Mouse (Mus musculus) megakaryocyte-erythroid progenitor cell, adult 5-6 weeks (primary cell): ENCODE measurements around the gene Ppp4r2. TPM values are rescaled to one million over a fixed set of nuclear protein-coding genes. Genes with fewer than 3 reads are reported as not detected.

Source experiments
- ATAC-seq: replicated peaks from 2 replicates; pipeline ENCODE4 v1.8.0; 2016; ENCODE audit warnings: mild to moderate bottlenecking, inconsistent platforms; ENCODE audit not compliant: severe bottlenecking, poor library complexity, low FRiP score, low TSS enrichment
- total RNA-seq, 2 experiments: library from RNA; stranded (forward) in 1 of 2; stranded (reverse) in 1 of 2; fragments of 200-1000, 215-1000 nt in 1 of 2; fragments of >200 nt in 1 of 2; fragmentation: Nextera tagmentation in 1 of 2; gene quantifications; 2 replicates each; pipeline ENCODE4 v1.2.3; 2014 to 2017

Ppp4r2 gene
- total RNA-seq, 2 experiments from 2014 or later, result 77.5 to 105 TPM

DNA sequence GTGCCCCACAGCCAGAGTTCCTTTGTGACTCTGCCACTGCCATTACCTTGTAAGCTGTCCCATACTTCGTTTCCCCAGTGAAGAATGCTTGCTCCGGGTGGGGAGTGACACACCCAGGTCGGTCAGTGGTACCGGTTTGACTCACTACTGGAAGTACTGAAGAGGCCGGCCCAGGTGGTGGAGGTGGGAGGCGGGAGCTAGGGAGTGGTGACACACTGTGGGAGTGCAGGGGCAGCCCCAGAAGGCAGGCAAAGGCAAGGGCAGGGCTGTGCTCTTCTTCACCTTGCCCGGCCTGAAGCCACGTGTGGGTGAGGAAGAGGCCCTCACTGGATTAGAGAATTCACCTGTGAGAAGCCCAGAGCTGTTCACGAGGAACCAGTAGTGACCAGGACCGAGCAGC lies 46.2 kb downstream of the Ppp4r2 start:
- ATAC-seq, result no peak

DNA sequence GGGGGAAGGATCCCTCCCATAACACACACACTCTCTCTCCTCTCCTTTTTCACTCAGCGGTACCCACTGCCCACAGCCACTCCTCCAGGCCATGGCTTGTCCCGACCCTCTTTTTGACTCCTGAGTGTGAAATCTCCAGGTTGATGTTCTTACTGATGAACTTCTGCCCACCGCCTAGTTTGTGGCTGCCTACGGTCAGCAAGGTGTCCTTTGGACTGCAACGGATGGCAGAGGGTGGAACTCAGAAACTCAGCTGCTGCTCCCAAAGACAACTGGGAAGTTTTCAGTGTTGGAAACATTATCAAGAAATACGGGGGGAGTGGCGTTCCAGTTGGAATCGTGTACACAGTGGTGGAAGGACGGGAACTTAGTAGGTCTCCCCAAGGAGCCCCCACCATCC lies 48.2 kb downstream of the Ppp4r2 start:
- ATAC-seq, result no peak

DNA sequence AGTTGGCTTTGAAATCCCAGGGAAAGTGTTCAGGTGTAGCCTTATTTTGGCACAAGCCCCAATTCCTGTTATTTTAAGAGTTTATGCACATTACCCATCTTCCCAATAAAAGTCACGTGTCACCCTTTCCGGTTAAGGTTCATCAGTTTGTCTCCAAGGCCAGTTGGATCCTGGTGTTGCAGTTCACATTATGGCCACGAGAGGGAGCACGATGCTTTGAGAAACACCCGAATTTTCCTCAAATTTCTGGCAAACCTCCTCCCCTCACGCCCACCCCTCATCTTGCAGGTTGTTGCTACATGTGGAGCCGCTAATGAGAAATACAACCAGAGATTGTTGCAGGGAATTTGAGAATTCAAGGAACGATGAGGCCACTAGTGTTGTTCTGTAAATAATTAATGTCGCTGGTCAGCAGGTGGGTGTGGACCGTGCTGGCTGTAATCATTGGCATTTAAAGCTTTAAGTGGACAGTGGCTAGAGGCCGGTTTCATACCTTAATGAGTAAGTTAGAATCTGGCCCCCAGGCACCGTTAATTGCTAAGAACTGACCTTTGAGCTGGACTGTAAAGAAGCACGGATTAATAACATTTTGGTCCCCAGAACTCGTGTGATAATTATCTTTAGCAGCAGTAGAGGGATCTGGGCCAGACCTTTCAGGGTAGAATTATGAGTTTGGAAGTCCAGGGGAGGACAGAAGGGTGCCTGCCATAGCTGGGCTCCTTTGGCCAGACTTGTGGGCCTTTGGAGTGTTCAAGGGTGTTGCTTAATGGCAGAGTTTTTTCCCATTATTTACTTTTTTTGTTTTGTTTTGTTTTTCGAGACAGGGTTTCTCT lies 49.2 kb downstream of the Ppp4r2 start:
- ATAC-seq, result no peak

DNA sequence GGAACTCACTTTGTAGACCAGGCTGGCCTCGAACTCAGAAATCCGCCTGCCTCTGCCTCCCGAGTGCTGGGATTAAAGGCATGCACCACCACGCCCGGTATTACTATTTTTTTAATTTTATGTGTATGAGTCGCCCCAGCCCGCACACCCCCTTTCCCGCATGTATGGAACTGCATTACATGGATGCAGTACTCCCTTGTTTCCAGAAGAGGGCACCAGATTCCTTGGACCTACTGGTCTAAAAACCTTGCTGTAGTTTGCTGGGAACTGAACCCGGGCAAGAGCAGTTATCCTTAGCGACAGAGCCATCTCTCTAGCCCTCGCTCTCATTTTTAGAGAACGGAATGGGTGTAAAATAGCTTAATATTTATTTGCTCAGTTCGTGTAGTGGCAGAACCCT lies 49.8 kb downstream of the Ppp4r2 start:
- peak; percentile 78 for ATAC-seq

DNA sequence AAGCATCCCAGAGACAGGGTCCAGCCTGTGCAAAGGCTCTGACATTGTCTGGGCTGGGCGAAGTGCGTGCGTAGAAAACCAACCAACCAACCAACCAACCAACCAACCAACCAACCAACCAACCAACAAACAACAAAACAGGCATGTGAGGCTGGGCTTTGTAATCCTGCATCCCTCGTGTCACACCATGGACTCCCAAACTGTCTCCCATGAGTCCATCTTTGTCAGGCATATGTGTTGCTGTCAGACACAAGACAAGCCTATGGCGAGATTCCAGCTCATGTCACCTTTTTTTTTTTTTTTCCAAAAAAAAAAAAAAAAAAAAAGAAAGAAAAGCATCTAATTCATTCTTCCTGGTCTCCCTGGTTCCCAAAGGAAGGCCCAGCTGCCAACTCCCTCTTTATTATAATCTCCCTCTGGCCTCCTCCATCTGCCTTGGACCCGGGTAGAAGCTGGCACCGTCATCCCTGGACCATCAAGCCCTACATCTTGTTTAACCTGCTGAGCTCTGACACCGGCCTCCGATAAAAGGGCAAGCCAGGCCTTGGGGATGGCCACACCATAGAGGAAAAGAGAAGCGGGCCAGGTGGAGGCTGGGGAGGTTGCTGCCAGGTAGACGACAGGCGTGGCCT lies 51.3 kb downstream of the Ppp4r2 start:
- no peak for ATAC-seq

DNA sequence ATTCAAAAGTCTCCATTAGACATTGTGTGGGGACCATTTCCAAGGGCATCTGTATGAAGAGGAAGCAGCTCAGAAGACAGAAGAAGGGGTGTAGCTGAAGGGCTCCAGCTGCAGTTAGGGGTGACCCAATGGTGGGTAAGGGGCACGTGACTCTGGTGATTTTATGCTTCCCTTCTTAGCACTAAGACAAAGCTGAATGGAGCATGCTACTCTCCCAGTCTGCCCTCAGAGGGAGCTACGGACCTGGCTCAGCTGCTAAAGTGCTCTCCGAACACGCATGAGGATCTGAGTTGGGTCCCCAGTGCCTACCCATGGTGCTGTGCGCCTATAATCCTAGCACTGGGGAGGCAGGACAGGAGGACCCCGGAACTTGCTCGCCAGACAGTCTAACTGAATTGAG lies 52.0 kb downstream of the Ppp4r2 start:
- no peak for ATAC-seq

DNA sequence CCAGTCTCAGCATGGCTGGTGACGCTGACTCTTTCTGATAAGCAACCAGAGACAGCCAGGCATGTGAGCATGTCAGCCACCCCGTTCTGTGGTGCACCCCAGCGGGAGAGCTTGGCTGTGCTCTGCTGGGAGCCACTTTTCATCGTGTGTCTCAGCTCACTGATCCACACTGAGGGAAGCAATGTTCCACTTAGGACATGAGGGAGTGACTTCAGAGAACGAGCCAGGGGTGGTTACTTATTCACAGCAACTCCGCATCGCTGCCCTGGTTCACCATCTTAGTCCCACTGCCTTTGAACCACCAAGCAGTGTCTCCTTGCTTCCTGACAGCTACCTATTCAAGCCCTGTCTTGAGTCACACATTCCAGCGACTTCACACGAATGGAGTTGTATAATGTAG lies 53.6 kb downstream of the Ppp4r2 start:
- no peak for ATAC-seq

DNA sequence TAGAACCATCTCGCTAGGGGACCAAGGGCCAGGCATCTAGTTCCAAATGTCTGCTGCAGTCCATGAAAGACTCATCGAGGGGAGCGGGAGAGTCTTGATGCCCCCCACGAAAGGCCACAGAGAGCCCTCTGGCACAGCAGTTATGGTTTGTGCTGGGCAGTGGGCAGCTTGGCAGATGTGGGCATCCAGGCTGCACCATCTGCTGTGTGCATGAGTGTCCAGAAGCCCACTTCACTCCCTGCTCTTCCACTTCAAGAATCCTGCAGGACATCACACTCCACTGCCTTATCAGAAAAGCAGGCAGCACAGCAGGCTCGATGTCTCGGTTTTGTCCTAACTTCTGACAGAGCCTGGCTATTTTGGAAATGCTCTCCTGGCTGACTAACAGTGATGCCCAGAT lies 55.9 kb downstream of the Ppp4r2 start:
- no peak for ATAC-seq

DNA sequence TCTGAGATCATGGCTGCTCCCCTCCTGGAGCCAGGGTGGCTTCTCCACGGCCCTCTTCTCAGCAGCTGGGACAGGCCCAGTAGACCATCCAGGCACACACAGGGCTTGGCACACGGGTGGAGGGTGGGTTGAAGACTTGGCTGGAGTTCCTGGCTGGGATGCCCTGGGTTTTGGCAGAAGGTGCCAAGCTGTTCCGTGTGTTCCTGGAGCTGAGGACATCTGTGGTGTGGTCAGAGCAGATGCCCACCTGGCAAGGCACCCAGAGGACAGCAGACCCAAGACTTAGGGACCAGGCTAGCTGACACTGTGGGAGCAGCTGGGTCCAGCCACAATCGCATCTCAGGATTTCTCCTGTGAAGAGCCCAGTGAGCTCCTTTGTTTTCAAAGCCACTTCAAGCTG lies 59.1 kb downstream of the Ppp4r2 start:
- ATAC-seq, result no peak

DNA sequence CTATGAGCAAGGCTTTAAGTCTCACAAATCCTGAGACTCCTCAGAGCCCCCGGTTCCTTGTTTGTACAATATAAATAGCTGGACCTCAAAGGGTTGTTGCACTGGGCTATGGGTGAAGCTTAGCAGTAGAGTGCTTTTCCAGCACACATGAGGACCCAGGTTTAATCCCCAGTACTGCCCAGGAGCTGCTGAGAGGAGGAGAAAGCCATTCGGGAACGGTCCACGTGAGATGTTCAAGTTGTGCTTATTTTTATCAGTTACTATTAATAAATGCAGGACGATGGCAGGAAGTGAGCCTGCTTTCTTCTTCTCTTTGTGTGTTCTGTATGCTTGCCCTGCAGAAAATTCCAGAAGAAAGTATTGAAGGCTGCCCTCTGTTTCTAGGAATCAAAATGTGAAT lies 59.7 kb downstream of the Ppp4r2 start:
- no peak for ATAC-seq

DNA sequence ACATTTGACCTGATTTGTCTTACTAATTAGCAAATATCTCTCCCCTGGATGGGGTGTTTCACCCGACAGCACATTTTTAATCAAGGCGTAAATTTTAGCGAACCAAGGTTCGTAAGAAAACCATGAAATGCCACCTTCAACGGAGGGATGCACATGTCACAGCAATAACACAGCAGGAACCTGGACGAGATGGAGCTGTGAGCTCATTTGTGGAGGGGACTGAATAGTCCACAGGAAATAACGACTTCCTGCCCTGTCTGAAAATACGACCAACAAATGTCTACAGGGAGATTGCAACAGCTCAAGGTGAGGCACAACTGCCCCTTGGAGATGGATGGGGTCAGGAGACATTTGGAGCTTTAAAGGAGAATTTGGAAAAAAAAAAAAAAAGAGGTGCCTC lies 61.8 kb downstream of the Ppp4r2 start:
- no peak for ATAC-seq

DNA sequence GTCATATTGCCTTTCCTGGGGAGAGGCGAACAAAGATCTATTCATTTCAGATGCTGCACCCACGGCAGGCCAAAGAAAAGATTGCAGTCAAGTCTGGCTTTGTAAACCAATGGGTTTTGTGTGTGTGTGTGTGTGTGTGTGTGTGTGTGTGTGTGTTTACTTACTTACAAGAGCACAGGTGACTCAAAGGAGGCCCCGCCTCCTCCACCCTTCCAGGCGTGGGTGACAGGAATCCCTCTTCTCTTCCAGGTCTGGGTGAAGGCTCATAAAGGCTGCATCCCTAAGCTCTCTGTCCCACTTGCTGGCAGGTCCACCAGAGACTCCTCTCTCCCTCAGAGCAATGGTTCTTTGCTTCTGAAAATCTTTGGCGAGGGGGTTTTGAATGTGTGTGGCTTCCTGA lies 63.5 kb downstream of the Ppp4r2 start:
- ATAC-seq, result no peak

DNA sequence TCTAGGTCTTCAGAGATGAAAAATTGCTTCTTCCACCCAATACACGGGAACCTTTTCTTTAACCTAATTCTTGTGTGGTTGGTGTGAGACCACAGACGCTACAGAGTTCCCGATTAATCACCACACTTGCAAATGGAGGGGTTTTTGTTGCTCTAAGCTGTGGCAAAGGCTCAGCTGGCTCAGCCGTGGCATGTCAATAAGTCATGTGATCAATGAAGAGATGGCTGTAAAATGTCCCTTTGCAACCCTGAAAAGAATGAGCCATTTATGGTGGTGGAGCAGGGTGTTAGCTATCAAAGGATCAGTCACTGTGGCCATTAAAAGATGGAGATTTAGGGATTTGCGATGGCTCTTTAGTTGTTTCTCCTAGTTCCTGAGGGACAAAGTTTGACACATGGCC lies 71.0 kb downstream of the Ppp4r2 start:
- ATAC-seq, result no peak

DNA sequence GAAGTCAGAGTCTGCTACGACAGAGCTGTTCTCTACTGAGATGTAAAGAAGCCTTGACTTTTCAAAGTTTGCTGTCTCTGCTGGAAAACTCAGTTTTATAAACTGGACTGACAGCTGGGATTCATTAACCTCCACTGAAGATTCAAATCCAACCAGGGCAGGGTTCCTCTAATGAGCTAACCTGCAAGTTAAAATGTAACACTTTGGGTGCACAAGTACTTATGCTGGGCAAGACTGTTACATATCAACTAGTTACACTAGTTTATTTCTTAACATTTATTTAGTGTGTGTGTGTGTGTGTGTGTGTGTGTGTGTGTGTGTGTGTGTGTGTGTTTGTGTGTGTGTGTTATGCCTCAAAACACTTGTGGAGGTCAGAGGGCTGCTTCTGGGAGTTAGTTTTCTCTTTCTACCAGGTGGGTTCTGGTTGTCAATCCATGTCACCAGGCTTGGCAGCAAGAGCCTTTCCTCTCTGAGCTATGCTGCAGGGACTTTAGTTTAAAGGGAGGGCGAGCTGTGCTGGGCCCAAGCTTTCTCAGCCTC lies 76.8 kb downstream of the Ppp4r2 start:
- ATAC-seq, result no peak

Other genes with a start within 250 kb of the Ppp4r2 start
- 13.0 and 20.7 TPM in 2 replicates for gene Shq1, start 162.5 kb upstream of the Ppp4r2 start, total RNA-seq (2014; fragmentation: Nextera tagmentation)
- 15.1 and 18.4 TPM in 2 replicates for gene Shq1, start 162.5 kb upstream of the Ppp4r2 start, total RNA-seq (2017)
- not detected in 2 replicates for gene Gxylt2, start 128.9 kb upstream of the Ppp4r2 start, total RNA-seq (2014; fragmentation: Nextera tagmentation)
- not detected in 2 replicates for gene Gxylt2, start 128.9 kb upstream of the Ppp4r2 start, total RNA-seq (2017)